Mouse (Mus musculus) lung, embryonic 14.5 days (tissue): ENCODE results near the gene Lgals3bp. TPM values are rescaled to one million over a fixed set of nuclear protein-coding genes. Genes with fewer than 3 reads are reported as not detected.

ENCODE experiments used
- ATAC-seq: fragments of 200-750 bp; cut with Nextera tagmentation; 2 replicates; pipeline ENCODE4 v1.8.0; 2017; ENCODE audit warnings: mild to moderate bottlenecking, moderate TSS enrichment, moderate library complexity; ENCODE audit not compliant: insufficient read depth
- DNase-seq: peaks from one replicate; pipeline ENCODE4 v3.0.0-alpha.2; 2015
- H3K27ac ChIP-seq: fragments of 300-500 bp; sonication (generic); 2 replicates; pipeline ENCODE4 v1.5.1; 2014; ENCODE audit warnings: low read depth, mild to moderate bottlenecking, moderate library complexity
- H3K27me3 ChIP-seq: fragments of 300-500 bp; sonication (generic); 2 replicates; pipeline ENCODE4 v1.6.1; 2014; ENCODE audit warnings: low read length, control low read depth; ENCODE audit not compliant: insufficient read depth
- H3K36me3 ChIP-seq: fragments of 300-500 bp; sonication (generic); 2 replicates; pipeline ENCODE4 v1.6.1; 2014; ENCODE audit warnings: control low read depth; ENCODE audit not compliant: insufficient read depth
- H3K4me1 ChIP-seq: fragments of 300-500 bp; sonication (generic); 2 replicates; pipeline ENCODE4 v1.6.1; 2014; ENCODE audit warnings: antibody characterized with exemption, control low read depth; ENCODE audit not compliant: insufficient read depth
- H3K4me2 ChIP-seq: fragments of 300-500 bp; sonication (generic); 2 replicates; pipeline ENCODE4 v1.6.1; 2014; ENCODE audit warnings: mild to moderate bottlenecking
- H3K4me3 ChIP-seq: fragments of 300-500 bp; sonication (generic); 2 replicates; pipeline ENCODE4 v1.5.1; 2014; ENCODE audit warnings: low read depth, low read length
- H3K9ac ChIP-seq: fragments of 300-500 bp; sonication (generic); 2 replicates; pipeline ENCODE4 v1.6.1; 2014
- H3K9me3 ChIP-seq: fragments of 300-500 bp; sonication (generic); 2 replicates; pipeline ENCODE4 v1.6.1; 2016; ENCODE audit warnings: low read depth, low read length, control low read depth
- CTCF ChIP-seq: IDR thresholded peaks from 2 replicates; pipeline ENCODE4 v1.5.1; 2016; ENCODE audit warnings: antibody characterized with exemption, low read depth
- WGBS: fragments of 180-500 bp; shearing (Covaris S2); extraction: QIAGEN DNeasy Blood & Tissue Kit; methylation state at CpG from one replicate; pipeline ENCODE4 v1.1.7; 2014; 5-methylcytosine and 5-hydroxymethylcytosine counted together
- polyA plus RNA-seq: library from polyadenylated mRNA; unstranded; fragments of >200 nt; fragmentation: Nextera tagmentation; extraction: Ambion mirVana; gene quantifications from 2 replicates; pipeline ENCODE4 v1.2.1, GENCODE M21; 2014

Gene Lgals3bp
- polyA plus RNA-seq, 1 experiment from 2014 or later = 2.9 TPM

GRCm38 (mm10) chr11:118349494-118349893 is 52.4 kb downstream of the Lgals3bp start:
- 0 out of 2 replicates have a peak overlapping the region, but pooled peaks have one; percentile 65 for H3K27ac ChIP-seq
- H3K4me2 ChIP-seq = peak overlapping the region; percentile 5; the same call in 1 of the 2 replicates
- 79% methylated on average over 5 of the region's 5 CpGs for WGBS
- H3K9ac ChIP-seq = peak overlapping the region; percentile 32; the same call in 1 of the 2 replicates
- no peak overlapping the region for H3K4me3 ChIP-seq
- TF ChIP-seq CTCF = no peak
- H3K4me1 ChIP-seq = peaks cover 29% of the 10 kb centered on the region
- H3K36me3 ChIP-seq = peaks cover 12% of the 10 kb centered on the region; the same call in 1 of the 2 replicates
- DNase-seq (no peak), ATAC-seq (no peak)
- no peaks in the 10 kb centered on the region for H3K9me3 ChIP-seq
- no peaks in the 10 kb centered on the region for H3K27me3 ChIP-seq

GRCm38 (mm10) chr11:118348877-118349276 is 53.0 kb downstream of the Lgals3bp start:
- no peak overlapping the region for H3K4me3 ChIP-seq
- no peaks in the 10 kb centered on the region for H3K27me3 ChIP-seq
- H3K27ac ChIP-seq = peak overlapping the region; percentile 65; the same call in 1 of the 2 replicates
- DNase-seq = peak; percentile 74
- peaks cover 12% of the 10 kb centered on the region; the same call in 1 of the 2 replicates for H3K36me3 ChIP-seq
- WGBS = 35% methylated on average over 5 of the region's 5 CpGs
- H3K4me2 ChIP-seq = peak overlapping the region; percentile 5; the same call in 1 of the 2 replicates
- no peaks in the 10 kb centered on the region for H3K9me3 ChIP-seq
- peak; percentile 55 for ATAC-seq
- H3K4me1 ChIP-seq = peaks cover 26% of the 10 kb centered on the region
- peak overlapping the region; percentile 32; the same call in 1 of the 2 replicates for H3K9ac ChIP-seq
- no peak for TF ChIP-seq CTCF

GRCm38 (mm10) chr11:118348419-118348818 is 53.5 kb downstream of the Lgals3bp start:
- H3K4me2 ChIP-seq = 0 out of 2 replicates have a peak overlapping the region, but pooled peaks have one; percentile 5
- TF ChIP-seq CTCF = no peak
- 50% methylated on average over 3 of the region's 3 CpGs for WGBS
- ATAC-seq (no peak), DNase-seq (no peak)
- H3K4me3 ChIP-seq = no peak overlapping the region
- H3K27me3 ChIP-seq = no peaks in the 10 kb centered on the region
- peaks cover 24% of the 10 kb centered on the region for H3K4me1 ChIP-seq
- no peak overlapping the region for H3K9ac ChIP-seq
- H3K27ac ChIP-seq = peak overlapping the region; percentile 22; the same call in 1 of the 2 replicates
- H3K36me3 ChIP-seq = peaks cover 12% of the 10 kb centered on the region; the same call in 1 of the 2 replicates
- no peaks in the 10 kb centered on the region for H3K9me3 ChIP-seq

- Histone ChIP-seq H3K9ac (no peak overlapping the region), H3K36me3 (peaks cover 12% of the 10 kb centered on the region; the same call in 1 of the 2 replicates), H3K4me3 (no peak overlapping the region), H3K27ac (no peak overlapping the region), H3K27me3 (no peaks in the 10 kb centered on the region), H3K4me1 (peaks cover 20% of the 10 kb centered on the region), H3K4me2 (no peak overlapping the region), H3K9me3 (no peaks in the 10 kb centered on the region)
- TF ChIP-seq CTCF = no peak
- DNase-seq (no peak), ATAC-seq (no peak)
- 79% methylated on average over 12 of the region's 12 CpGs for WGBS
Measured at GRCm38 (mm10) chr11:118347911-118348310, 54.0 kb downstream of the Lgals3bp start.

GRCm38 (mm10) chr11:118347391-118347790 is 54.5 kb downstream of the Lgals3bp start:
- Histone ChIP-seq H3K27me3 (no peaks in the 10 kb centered on the region), H3K9me3 (no peaks in the 10 kb centered on the region), H3K36me3 (peaks cover 7% of the 10 kb centered on the region; the same call in 1 of the 2 replicates), H3K4me3 (no peak overlapping the region), H3K9ac (no peak overlapping the region), H3K27ac (no peak overlapping the region), H3K4me2 (no peak overlapping the region), H3K4me1 (peaks cover 20% of the 10 kb centered on the region)
- 74% methylated on average over 2 of the region's 2 CpGs for WGBS
- ATAC-seq (no peak), DNase-seq (no peak)
- TF ChIP-seq CTCF = no peak

GRCm38 (mm10) chr11:118346395-118347096 is 55.3 kb downstream of the Lgals3bp start:
- Histone ChIP-seq H3K36me3 (no peaks in the 10 kb centered on the region; the same call in 1 of the 2 replicates), H3K27ac (no peak overlapping the region), H3K4me3 (no peak overlapping the region), H3K27me3 (no peaks in the 10 kb centered on the region), H3K9me3 (no peaks in the 10 kb centered on the region), H3K4me2 (no peak overlapping the region), H3K4me1 (peaks cover 20% of the 10 kb centered on the region), H3K9ac (no peak overlapping the region)
- TF ChIP-seq CTCF = no peak
- WGBS = 84% methylated on average over 8 of the region's 8 CpGs
- DNase-seq (no peak), ATAC-seq (no peak)

GRCm38 (mm10) chr11:118345693-118346092 is 56.2 kb downstream of the Lgals3bp start:
- Histone ChIP-seq H3K36me3 (no peaks in the 10 kb centered on the region; the same call in 1 of the 2 replicates), H3K9ac (no peak overlapping the region), H3K4me2 (no peak overlapping the region), H3K27me3 (no peaks in the 10 kb centered on the region), H3K4me1 (peaks cover 20% of the 10 kb centered on the region), H3K27ac (no peak overlapping the region; the same call in 1 of the 2 replicates), H3K4me3 (no peak overlapping the region), H3K9me3 (no peaks in the 10 kb centered on the region)
- peak; percentile 62 for ATAC-seq
- 34% methylated on average over 4 of the region's 4 CpGs for WGBS
- peak; percentile 80 for DNase-seq
- TF ChIP-seq CTCF = no peak
